Comparison of ENCODE assay signal across 20 mouse cellular contexts in the genomic region with DNA sequence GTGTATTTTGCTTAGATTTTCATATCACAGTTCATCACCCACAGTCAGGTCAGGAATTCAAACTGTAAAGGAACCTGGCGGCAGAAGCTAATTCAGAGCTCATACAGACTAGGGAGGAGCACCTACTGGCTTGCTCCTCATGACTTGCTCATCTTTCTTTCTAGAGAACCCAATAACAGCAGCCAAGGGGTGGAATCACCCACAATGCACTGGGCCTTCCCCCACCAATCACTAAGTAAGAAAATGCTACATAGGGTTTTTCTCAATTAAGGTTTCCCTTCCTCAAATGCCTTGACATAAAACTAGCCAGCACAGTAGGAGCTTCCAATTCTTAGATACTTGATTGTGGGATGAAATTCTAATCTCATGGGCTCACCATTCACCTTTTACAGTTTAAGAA. TPM values are rescaled to one million over a fixed set of nuclear protein-coding genes. Genes with fewer than 3 reads are reported as not detected.
A peak's percentile ranks its signal among the peaks of the same experiment; 100 is the strongest.
DNase-seq lines count a peak whose midpoint lies in the region; ATAC-seq lines count a peak whose summit lies in the region.
"Had no signal": no experiment of that assay in that cellular context is flagged by ENCODE, and none has a peak within 500 bp of the region (broad histone marks: within the 10 kb centered on the region; RNA-seq: fewer than 3 reads in every experiment).

No protein-coding gene starts in this region.

- no peak overlapping the region for H3K27ac ChIP-seq in kidney, embryonic 15.5 days
- H3K27ac ChIP-seq: embryonic facial prominence, embryonic 13.5 days; forebrain, embryonic 13.5 days; heart, adult 2 months; hindbrain, embryonic 10.5 days; hindbrain, embryonic 14.5 days had no signal

- no peak overlapping the region for H3K4me3 ChIP-seq in kidney, embryonic 15.5 days (replicated peaks)
- H3K4me3 ChIP-seq: embryonic facial prominence, embryonic 13.5 days; forebrain, embryonic 13.5 days; heart, adult 2 months; heart, embryonic 12.5 days; hindbrain, embryonic 10.5 days had no signal

- H3K4me2 ChIP-seq in kidney, embryonic 15.5 days: no peak overlapping the region
- H3K4me2 ChIP-seq: embryonic facial prominence, embryonic 13.5 days; forebrain, embryonic 13.5 days; heart, embryonic 12.5 days; hindbrain, embryonic 14.5 days had no signal

- no peaks in the 10 kb centered on the region for H3K9me3 ChIP-seq in kidney, embryonic 15.5 days (replicated peaks)
- H3K9me3 ChIP-seq: embryonic facial prominence, embryonic 13.5 days; forebrain, embryonic 13.5 days; heart, embryonic 12.5 days; hindbrain, embryonic 10.5 days had no signal

- no peaks in the 10 kb centered on the region for H3K36me3 ChIP-seq in kidney, embryonic 15.5 days
- H3K36me3 ChIP-seq: embryonic facial prominence, embryonic 13.5 days; heart, embryonic 12.5 days; hindbrain, embryonic 10.5 days had no signal

- H3K27me3 ChIP-seq in kidney, embryonic 15.5 days: no peaks in the 10 kb centered on the region
- H3K27me3 ChIP-seq: embryonic facial prominence, embryonic 13.5 days; forebrain, embryonic 13.5 days; heart, embryonic 12.5 days had no signal

- H3K4me1 ChIP-seq in kidney, embryonic 15.5 days: no peaks in the 10 kb centered on the region
- H3K4me1 ChIP-seq: embryonic facial prominence, embryonic 13.5 days; forebrain, embryonic 13.5 days; heart, embryonic 12.5 days; hindbrain, embryonic 10.5 days had no signal

- DNase-seq in heart, adult 11 months: peak; percentile 83
- DNase-seq in heart, adult 8-10 months (ENCODE audit: low spot score): no peak
- peak; percentile 59 for DNase-seq in A20 (ENCODE audit: low read depth, low spot score)
- DNase-seq in adrenal gland, postnatal 36 days: no peak
- no peak for DNase-seq in adrenal gland, adult 18-20 months (ENCODE audit: low spot score in 2 of 2)
- DNase-seq: adrenal gland, adult 8-10 months; cerebellum, adult 11 months; cerebellum, adult 9-10 months; cerebellum, postnatal 25 days; forebrain, postnatal 0 days; gastrocnemius, postnatal 36 days; heart, adult 2 months had no signal

- H3K9ac ChIP-seq in kidney, embryonic 15.5 days: no peak overlapping the region
- H3K9ac ChIP-seq: embryonic facial prominence, embryonic 13.5 days; forebrain, embryonic 13.5 days; forebrain, postnatal 0 days; heart, embryonic 12.5 days; hindbrain, embryonic 14.5 days had no signal

- peak; percentile 71 for ATAC-seq in granulocyte monocyte progenitor cell, adult 5-6 weeks (replicated peaks; ENCODE audit: poor library complexity, severe bottlenecking)
- peak; percentile 77 for ATAC-seq in monocyte, adult 5-6 weeks (replicated peaks; ENCODE audit: insufficient number of reproducible peaks, low FRiP score, low TSS enrichment, poor library complexity, severe bottlenecking)
- no peak for ATAC-seq in kidney, embryonic 15.5 days (replicated peaks; ENCODE audit: low FRiP score)
- ATAC-seq: forebrain, embryonic 13.5 days; forebrain, postnatal 0 days had no signal

- 74% methylated on average over 1 of the region's 1 CpGs for WGBS in kidney, embryonic 15.5 days

RNA-seq across cellular contexts. Expression of a gene that starts 17.8 kb away (rescaled TPM):
- 1 to 10 TPM; 1.9 to 6.4 (median 3.0) TPM for total RNA-seq in heart, adult 8-10 months (2022)
- 25.6 and 38.4 TPM in 2 replicates for total RNA-seq in granulocyte monocyte progenitor cell, adult 5-6 weeks (2014; fragmentation: Nextera tagmentation)
- total RNA-seq in granulocyte monocyte progenitor cell, adult 5-6 weeks (2017): 18.6 and 18.7 TPM in 2 replicates
- total RNA-seq in monocyte, adult 5-6 weeks (2017): 14.4 to 31.8 TPM (median 31.4 TPM) in 3 replicates
- 100 to 1,000 TPM in 1 of 2 experiments, 10 to 100 TPM in 1; 61.2 to 336 TPM for total RNA-seq in adrenal gland, postnatal 36 days (2021)
- 29.2 and 31.9 TPM in 2 replicates for polyA plus RNA-seq in kidney, embryonic 15.5 days (2015; fragmentation: Nextera tagmentation; extraction: Ambion mirVana)
- total RNA-seq in adrenal gland, adult 18-20 months (2021): 100 to 1,000 TPM in 1 of 2 experiments, 10 to 100 TPM in 1; 51.3 to 286 TPM

Comparison
In these comparisons a context has a peak if more than half of its experiments do, and no peak if none do; other contexts are left out.
1. DNase-seq: peak in heart, adult 11 months (single experiment) and A20 (single experiment); none in heart, adult 8-10 months (single experiment), adrenal gland, postnatal 36 days (0 of 2) and adrenal gland, adult 18-20 months (0 of 2).